Mouse (Mus musculus) gastrocnemius, postnatal 25 days (tissue): ENCODE measurements around the gene Bola2. TPM values are rescaled to one million over a fixed set of nuclear protein-coding genes. Genes with fewer than 3 reads are reported as not detected.

ENCODE experiments used
- DNase-seq: peaks from one replicate; pipeline ENCODE4 v3.0.0; 2022
- total RNA-seq, 2 experiments: library from RNA; stranded (reverse); gene quantifications; 1 replicate in 1 of 2; 2 replicates in 1 of 2; pipeline ENCODE4 v1.2.3; 2021

Bola2 gene
- total RNA-seq, 2 experiments from 2014 or later, result 33.1 to 37.0 TPM

GRCm38 (mm10) chr7:126689021-126689420 lies 6.2 kb upstream of the Bola2 start:
- no peak for DNase-seq

GRCm38 (mm10) chr7:126690737-126691136 lies 4.5 kb upstream of the Bola2 start:
- no peak for DNase-seq

- DNase-seq, result no peak
Observed at GRCm38 (mm10) chr7:126691676-126692075, 3.5 kb upstream of the Bola2 start.

- DNase-seq, result no peak
Observed at GRCm38 (mm10) chr7:126692426-126692825, 2.8 kb upstream of the Bola2 start.

- DNase-seq, result peak; percentile 66
Observed at GRCm38 (mm10) chr7:126693256-126693655, 1.9 kb upstream of the Bola2 start.

GRCm38 (mm10) chr7:126693781-126694180 lies 1.4 kb upstream of the Bola2 start:
- no peak for DNase-seq

- DNase-seq, result no peak
Observed at GRCm38 (mm10) chr7:126694441-126695051, 655 bp upstream of the Bola2 start.

GRCm38 (mm10) chr7:126695631-126696207 lies 518 bp downstream of the Bola2 start, which contains the start of gene Slx1b:
TSS of gene Slx1b (minus strand) at chr7:126695784.
- DNase-seq, result peak; percentile 95

- DNase-seq, result no peak
Observed at GRCm38 (mm10) chr7:126696303-126696702, 1.1 kb downstream of the Bola2 start.

GRCm38 (mm10) chr7:126696886-126697285 lies 1.7 kb downstream of the Bola2 start:
- no peak for DNase-seq

GRCm38 (mm10) chr7:126697838-126698237 lies 2.6 kb downstream of the Bola2 start:
- no peak for DNase-seq

- DNase-seq, result no peak
Observed at GRCm38 (mm10) chr7:126700063-126701015, 5.1 kb downstream of the Bola2 start.

GRCm38 (mm10) chr7:126701070-126701469 lies 5.9 kb downstream of the Bola2 start:
- peak; percentile 75 for DNase-seq

- DNase-seq, result no peak
Observed at GRCm38 (mm10) chr7:126701559-126702357, 6.6 kb downstream of the Bola2 start.

GRCm38 (mm10) chr7:126702358-126702757 lies 7.2 kb downstream of the Bola2 start:
- peak; percentile 23 for DNase-seq

- DNase-seq, result no peak
Observed at GRCm38 (mm10) chr7:126702861-126703756, 7.9 kb downstream of the Bola2 start.

GRCm38 (mm10) chr7:126703757-126704077 lies 8.5 kb downstream of the Bola2 start:
- no peak for DNase-seq

GRCm38 (mm10) chr7:126704121-126704980 lies 9.2 kb downstream of the Bola2 start:
- peak; percentile 77 for DNase-seq

- no peak for DNase-seq
Observed at GRCm38 (mm10) chr7:126707442-126708174, 12.4 kb downstream of the Bola2 start, which contains the start of gene Coro1a. TSS of gene Coro1a (minus strand) at chr7:126707787.
